Mouse (Mus musculus) small intestine, adult 2 months (tissue): ENCODE data around the gene Dus1l. TPM values are rescaled to one million over a fixed set of nuclear protein-coding genes. Genes with fewer than 3 reads are reported as not detected.

Experiments
- H3K27ac ChIP-seq: fragments of 200-500 bp; 2 replicates; pipeline ENCODE4 v1.5.1; 2012; ENCODE audit warnings: low read depth, low read length, control low read depth, inconsistent platforms; ENCODE audit not compliant: insufficient read depth
- H3K27me3 ChIP-seq: fragments of 200-500 bp; 2 replicates; pipeline ENCODE4 v1.6.1; 2012; ENCODE audit warnings: mild to moderate bottlenecking, moderate library complexity, low read length, inconsistent platforms; ENCODE audit not compliant: control insufficient read depth, insufficient read depth
- H3K36me3 ChIP-seq: fragments of 200-500 bp; 2 replicates; pipeline ENCODE4 v1.6.1; 2012; ENCODE audit warnings: mild to moderate bottlenecking, low read length, control low read depth, inconsistent platforms; ENCODE audit not compliant: control insufficient read depth, insufficient read depth
- H3K4me1 ChIP-seq: fragments of 200-500 bp; 2 replicates; pipeline ENCODE4 v1.6.1; 2012; ENCODE audit warnings: low read length, inconsistent platforms, mixed read lengths; ENCODE audit not compliant: control insufficient read depth, insufficient read depth, insufficient read length
- H3K4me3 ChIP-seq: fragments of 200-500 bp; 2 replicates; pipeline ENCODE4 v1.5.1; 2012; ENCODE audit warnings: low read depth, mild to moderate bottlenecking, control low read depth, inconsistent platforms, low read length, moderate library complexity
- CTCF ChIP-seq: fragments of 200-500 bp; IDR thresholded peaks from 2 replicates; pipeline ENCODE4 v1.5.1; 2012; ENCODE audit warnings: low read depth, mild to moderate bottlenecking, control low read depth, inconsistent platforms, low read length, moderate library complexity, mixed read lengths; ENCODE audit not compliant: insufficient replicate concordance, insufficient read length; ENCODE audit errors: extremely low read depth
- POLR2A ChIP-seq: fragments of 200-500 bp; IDR thresholded peaks from 2 replicates; pipeline ENCODE4 v1.6.1; 2012; ENCODE audit warnings: low read depth, mild to moderate bottlenecking, control low read depth, inconsistent platforms, low read length, moderate library complexity
- WGBS: fragments of 180-500 bp; shearing (Covaris S2); methylation state at CpG from one replicate; pipeline ENCODE4 v1.1.7; 2018; 5-methylcytosine and 5-hydroxymethylcytosine counted together
- polyA plus RNA-seq: library from polyadenylated mRNA; depleted of rRNA; stranded (reverse); fragments of >200 nt; gene quantifications from 2 replicates; pipeline ENCODE4 v1.2.3, GENCODE M21; 2012

Gene Dus1l
- polyA plus RNA-seq, 1 experiment = 29.0 TPM

- WGBS = under 1% methylated on average over 40 of the region's 40 CpGs
- Histone ChIP-seq H3K27me3 (no peaks in the 10 kb centered on the region), H3K27ac (peak overlapping the region; percentile 59), H3K4me1 (peaks cover 14% of the 10 kb centered on the region), H3K4me3 (peak overlapping the region; percentile 84), H3K36me3 (peaks cover 20% of the 10 kb centered on the region)
- TF ChIP-seq POLR2A (no peak), CTCF (no peak)
Measured at GRCm38 (mm10) chr11:120823551-120823947, 27.3 kb upstream of the Dus1l start.

GRCm38 (mm10) chr11:120822831-120823550, 26.8 kb upstream of the Dus1l start:
- H3K4me1 ChIP-seq = peaks cover 14% of the 10 kb centered on the region
- no peaks in the 10 kb centered on the region for H3K27me3 ChIP-seq
- H3K27ac ChIP-seq = peak overlapping the region; percentile 59; the same call in 1 of the 2 replicates
- H3K4me3 ChIP-seq = peak overlapping the region; percentile 84
- H3K36me3 ChIP-seq = peaks cover 25% of the 10 kb centered on the region
- TF ChIP-seq POLR2A (no peak), CTCF (no peak)
- under 1% methylated on average over 14 of the region's 14 CpGs for WGBS

- no peak overlapping the region for H3K27ac ChIP-seq
- peak overlapping the region; percentile 84 for H3K4me3 ChIP-seq
- 36% methylated on average over 4 of the region's 4 CpGs for WGBS
Measured at GRCm38 (mm10) chr11:120822321-120822720, 26.1 kb upstream of the Dus1l start.

GRCm38 (mm10) chr11:120821076-120821922, 25.1 kb upstream of the Dus1l start:
- 64% methylated on average over 14 of the region's 14 CpGs for WGBS
- Histone ChIP-seq H3K4me3 (no peak overlapping the region), H3K36me3 (peaks cover 41% of the 10 kb centered on the region), H3K4me1 (peaks cover 14% of the 10 kb centered on the region), H3K27me3 (no peaks in the 10 kb centered on the region), H3K27ac (no peak overlapping the region)
- TF ChIP-seq POLR2A (no peak), CTCF (no peak)

More at GRCm38 (mm10) chr11:120822321-120822720, 26.1 kb upstream of the Dus1l start:
- no peaks in the 10 kb centered on the region for H3K27me3 ChIP-seq
- TF ChIP-seq POLR2A (no peak), CTCF (no peak)
- peaks cover 32% of the 10 kb centered on the region for H3K36me3 ChIP-seq
- peaks cover 14% of the 10 kb centered on the region for H3K4me1 ChIP-seq

- Histone ChIP-seq H3K27ac (no peak overlapping the region), H3K36me3 (peaks cover 48% of the 10 kb centered on the region), H3K27me3 (no peaks in the 10 kb centered on the region), H3K4me3 (no peak overlapping the region), H3K4me1 (peaks cover 14% of the 10 kb centered on the region)
- no peak for TF ChIP-seq POLR2A
- TF ChIP-seq CTCF = no peak
- WGBS = 92% methylated on average over 14 of the region's 14 CpGs
Measured at GRCm38 (mm10) chr11:120820546-120820945, 24.3 kb upstream of the Dus1l start.

- Histone ChIP-seq H3K27ac (no peak overlapping the region), H3K4me1 (peaks cover 14% of the 10 kb centered on the region), H3K27me3 (no peaks in the 10 kb centered on the region), H3K36me3 (peaks cover 58% of the 10 kb centered on the region), H3K4me3 (no peak overlapping the region)
- no peak for TF ChIP-seq CTCF
- no peak for TF ChIP-seq POLR2A
- WGBS = 94% methylated on average over 6 of the region's 6 CpGs
Measured at GRCm38 (mm10) chr11:120819556-120819955, 23.4 kb upstream of the Dus1l start.

- TF ChIP-seq CTCF = no peak
- TF ChIP-seq POLR2A = no peak
- Histone ChIP-seq H3K27ac (no peak overlapping the region), H3K4me3 (no peak overlapping the region), H3K36me3 (peaks cover 71% of the 10 kb centered on the region), H3K27me3 (no peaks in the 10 kb centered on the region), H3K4me1 (peaks cover 14% of the 10 kb centered on the region)
- 95% methylated on average over 13 of the region's 13 CpGs for WGBS
Measured at GRCm38 (mm10) chr11:120818251-120818650, 22.0 kb upstream of the Dus1l start.
